Mouse (Mus musculus): ENCODE measurements around the gene Esf1. TPM values are rescaled to one million over a fixed set of nuclear protein-coding genes. Genes with fewer than 3 reads are reported as not detected.

The Esf1 gene
- polyA plus RNA-seq, 1 experiment: 1.9 TPM

DNA sequence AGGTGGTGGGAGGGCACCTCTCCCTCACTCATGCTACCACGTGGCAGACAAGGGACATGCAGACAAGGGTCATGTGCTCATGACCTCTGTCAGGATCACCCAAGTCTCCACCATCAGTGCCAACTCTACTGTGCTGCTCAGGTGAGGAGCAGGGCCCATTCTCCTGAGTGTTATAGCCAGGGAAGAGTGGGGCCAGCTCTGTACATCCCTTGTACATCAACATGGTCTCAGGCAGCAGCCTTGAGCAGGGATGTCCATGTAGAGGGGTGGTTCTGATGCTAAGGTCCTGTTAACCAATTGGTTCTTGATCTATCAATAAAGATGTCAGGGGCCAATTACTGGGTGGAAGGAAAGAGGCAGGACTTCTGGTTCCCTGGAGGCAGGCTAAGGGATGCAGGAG lies 61.4 kb downstream of the Esf1 start:
- TF ChIP-seq POLR2A (IDR thresholded peaks at IDR 0.05; ENCODE audit: control insufficient read depth, low read depth, low read length): no peak
- no peak for TF ChIP-seq CTCF (IDR thresholded peaks at IDR 0.05; ENCODE audit: control insufficient read depth, insufficient read depth, insufficient replicate concordance, low read depth, low read length)
- no peaks in the 10 kb centered on the region for H3K4me1 ChIP-seq (ENCODE audit: control insufficient read depth, insufficient read depth, low read length)

DNA sequence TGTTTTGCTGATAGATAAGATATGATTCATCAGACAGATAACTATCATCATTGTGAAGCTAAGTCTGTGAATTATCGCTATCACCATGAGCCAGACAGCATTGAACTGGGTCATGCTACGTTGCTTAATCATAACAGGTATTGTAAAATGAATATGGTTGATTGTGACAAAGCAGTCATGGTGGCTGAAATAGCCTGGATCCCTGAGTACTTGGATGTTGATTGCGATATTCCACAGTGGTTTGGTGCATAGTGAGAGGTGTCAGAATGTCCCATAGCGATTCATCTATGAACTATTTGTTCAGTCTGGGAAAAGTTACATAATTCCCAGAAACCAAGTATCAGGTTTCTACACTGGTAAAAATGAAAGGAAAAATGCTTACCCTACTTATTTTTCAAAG lies 62.7 kb downstream of the Esf1 start:
- H3K4me3 ChIP-seq (ENCODE audit: control insufficient read depth, low read depth, low read length): no peak overlapping the region
- TF ChIP-seq POLR2A (IDR thresholded peaks at IDR 0.05; ENCODE audit: control insufficient read depth, low read depth, low read length): no peak
- TF ChIP-seq CTCF (IDR thresholded peaks at IDR 0.05; ENCODE audit: control insufficient read depth, insufficient read depth, insufficient replicate concordance, low read depth, low read length): no peak
- H3K27ac ChIP-seq (ENCODE audit: control insufficient read depth, insufficient read depth, low read depth, low read length): no peak overlapping the region
- no peaks in the 10 kb centered on the region for H3K27me3 ChIP-seq (ENCODE audit: control insufficient read depth, insufficient read depth, low read length)
- H3K4me1 ChIP-seq (ENCODE audit: control insufficient read depth, insufficient read depth, low read length): no peaks in the 10 kb centered on the region
- no peaks in the 10 kb centered on the region for H3K36me3 ChIP-seq (ENCODE audit: control insufficient read depth, insufficient read depth, low read length)

More for the DNA sequence above, 61.4 kb downstream of the Esf1 start:
- Histone ChIP-seq H3K27ac (ENCODE audit: control insufficient read depth, insufficient read depth, low read depth, low read length) (no peak overlapping the region), H3K36me3 (ENCODE audit: control insufficient read depth, insufficient read depth, low read length) (no peaks in the 10 kb centered on the region), H3K27me3 (ENCODE audit: control insufficient read depth, insufficient read depth, low read length) (no peaks in the 10 kb centered on the region), H3K4me3 (ENCODE audit: control insufficient read depth, low read depth, low read length) (no peak overlapping the region)

DNA sequence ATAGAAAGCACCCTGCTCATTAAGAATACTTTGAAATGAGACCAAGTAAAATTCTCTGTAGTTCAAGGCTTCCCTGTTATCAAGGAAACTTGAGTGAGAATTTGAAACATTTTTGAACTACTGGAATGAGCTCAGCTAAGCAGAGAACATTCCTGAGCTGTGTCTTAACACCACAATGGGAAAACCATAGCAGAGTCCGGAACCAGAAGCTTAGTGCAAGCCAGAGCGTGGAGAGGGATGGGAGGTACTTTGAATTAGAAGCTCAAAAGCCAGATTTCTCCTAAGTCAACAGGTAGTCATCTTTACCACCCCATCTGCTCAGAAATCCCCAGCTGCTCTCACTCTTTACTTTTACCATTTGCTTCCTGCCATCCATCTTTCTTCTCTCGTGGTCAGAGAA lies 65.4 kb downstream of the Esf1 start:
- Histone ChIP-seq H3K27me3 (ENCODE audit: control insufficient read depth, insufficient read depth, low read length) (no peaks in the 10 kb centered on the region), H3K4me1 (ENCODE audit: control insufficient read depth, insufficient read depth, low read length) (no peaks in the 10 kb centered on the region), H3K36me3 (ENCODE audit: control insufficient read depth, insufficient read depth, low read length) (no peaks in the 10 kb centered on the region), H3K4me3 (ENCODE audit: control insufficient read depth, low read depth, low read length) (no peak overlapping the region), H3K27ac (ENCODE audit: control insufficient read depth, insufficient read depth, low read depth, low read length) (no peak overlapping the region)
- no peak for TF ChIP-seq POLR2A (IDR thresholded peaks at IDR 0.05; ENCODE audit: control insufficient read depth, low read depth, low read length)
- TF ChIP-seq CTCF (IDR thresholded peaks at IDR 0.05; ENCODE audit: control insufficient read depth, insufficient read depth, insufficient replicate concordance, low read depth, low read length): no peak

DNA sequence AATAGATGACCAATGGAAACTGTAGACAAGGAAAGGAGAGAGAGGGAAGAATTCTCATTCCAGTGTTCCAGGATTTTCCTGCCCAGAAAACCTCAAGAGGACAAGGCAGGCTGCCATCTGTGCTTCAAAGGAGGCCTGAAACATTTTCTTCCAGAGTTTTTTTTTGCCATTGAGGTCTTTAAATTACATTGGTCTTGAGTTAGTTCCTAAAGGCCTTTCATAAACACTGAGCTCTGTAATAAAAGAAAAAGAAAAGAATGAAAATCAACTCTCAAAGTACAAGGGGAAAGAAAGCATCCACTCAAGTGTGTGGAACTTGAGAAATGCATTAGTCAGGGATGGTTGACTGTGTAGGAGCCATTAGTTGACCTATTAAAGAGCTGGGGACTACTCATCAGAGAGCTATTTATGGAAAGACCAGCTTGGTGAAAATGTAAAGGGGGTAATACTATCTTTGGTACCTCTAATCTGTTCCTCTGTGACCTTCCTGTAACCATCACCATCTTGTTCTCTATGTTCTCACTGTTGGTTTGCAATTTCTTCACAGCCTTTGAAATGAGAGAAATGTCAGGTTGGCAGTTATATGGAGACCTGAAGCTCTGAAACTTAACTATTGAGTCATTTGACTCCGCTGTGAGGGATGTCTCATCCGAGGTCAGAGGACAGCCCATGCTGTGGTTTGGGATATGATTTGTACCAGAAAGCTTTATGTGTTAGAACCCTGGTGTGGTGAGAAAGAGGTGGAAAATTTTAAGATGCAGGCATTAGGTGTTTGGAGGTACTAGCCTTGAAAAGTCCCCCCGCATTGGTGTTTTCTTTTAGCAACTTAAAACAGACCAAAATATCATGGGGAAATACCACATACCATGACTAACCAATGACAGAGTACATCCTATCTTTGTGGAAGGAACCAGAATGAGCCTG lies 69.6 kb downstream of the Esf1 start:
- peaks cover 4% of the 10 kb centered on the region for H3K4me1 ChIP-seq (ENCODE audit: control insufficient read depth, insufficient read depth, low read length)
- H3K36me3 ChIP-seq (ENCODE audit: control insufficient read depth, insufficient read depth, low read length): no peaks in the 10 kb centered on the region
- no peak overlapping the region for H3K27ac ChIP-seq (ENCODE audit: control insufficient read depth, insufficient read depth, low read depth, low read length)
- H3K27me3 ChIP-seq (ENCODE audit: control insufficient read depth, insufficient read depth, low read length): no peaks in the 10 kb centered on the region
- H3K4me3 ChIP-seq (ENCODE audit: control insufficient read depth, low read depth, low read length): no peak overlapping the region
- TF ChIP-seq POLR2A (IDR thresholded peaks at IDR 0.05; ENCODE audit: control insufficient read depth, low read depth, low read length): no peak
- no peak for TF ChIP-seq CTCF (IDR thresholded peaks at IDR 0.05; ENCODE audit: control insufficient read depth, insufficient read depth, insufficient replicate concordance, low read depth, low read length)

DNA sequence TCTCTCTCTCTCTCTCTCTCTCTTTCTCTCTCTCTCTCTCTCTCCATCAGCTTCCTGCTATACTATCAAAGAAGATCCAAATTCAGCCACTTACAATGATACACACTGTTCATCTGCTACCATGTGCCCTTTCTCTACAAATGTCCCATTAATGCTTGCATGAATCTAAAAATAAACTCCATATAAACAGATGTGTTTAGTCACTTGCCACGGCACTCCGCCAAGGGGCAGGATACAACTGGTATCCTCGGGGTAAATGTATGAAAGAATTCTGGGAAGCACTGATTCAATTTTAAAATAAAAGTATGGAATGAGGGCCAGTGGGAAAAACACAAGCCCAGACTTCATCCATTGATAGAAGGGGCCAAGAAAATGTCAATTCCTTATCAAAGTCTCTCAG lies 70.4 kb downstream of the Esf1 start:
- TF ChIP-seq CTCF (IDR thresholded peaks at IDR 0.05; ENCODE audit: control insufficient read depth, insufficient read depth, insufficient replicate concordance, low read depth, low read length) (no peak), POLR2A (IDR thresholded peaks at IDR 0.05; ENCODE audit: control insufficient read depth, low read depth, low read length) (no peak)
- H3K4me3 ChIP-seq (ENCODE audit: control insufficient read depth, low read depth, low read length): no peak overlapping the region
- no peaks in the 10 kb centered on the region for H3K36me3 ChIP-seq (ENCODE audit: control insufficient read depth, insufficient read depth, low read length)
- H3K27ac ChIP-seq (ENCODE audit: control insufficient read depth, insufficient read depth, low read depth, low read length): no peak overlapping the region
- no peaks in the 10 kb centered on the region for H3K27me3 ChIP-seq (ENCODE audit: control insufficient read depth, insufficient read depth, low read length)
- H3K4me1 ChIP-seq (ENCODE audit: control insufficient read depth, insufficient read depth, low read length): peaks cover 4% of the 10 kb centered on the region

DNA sequence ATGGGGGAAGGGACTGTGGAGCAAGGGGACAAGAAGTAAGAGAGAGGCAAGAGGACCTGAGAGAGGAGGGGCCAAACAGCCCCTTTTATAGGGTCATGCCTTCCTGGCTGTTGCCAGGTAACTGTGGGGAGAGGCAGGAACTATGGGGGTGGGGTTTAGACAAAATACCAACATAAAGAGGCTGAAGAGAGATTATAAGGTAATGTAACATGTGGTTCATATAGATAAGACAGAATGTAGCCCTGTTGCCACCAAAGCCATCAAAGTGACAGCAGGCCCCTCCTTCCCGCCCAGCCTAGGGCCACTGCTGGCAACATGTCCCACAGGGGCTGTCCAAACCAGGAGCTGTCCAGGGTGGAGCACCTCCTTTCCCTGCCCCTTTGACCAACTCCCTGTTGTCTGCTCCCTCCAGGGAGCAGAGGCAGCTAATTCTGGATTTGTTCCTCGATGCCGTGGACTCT lies 73.2 kb downstream of the Esf1 start:
- H3K27ac ChIP-seq (ENCODE audit: control insufficient read depth, insufficient read depth, low read depth, low read length): no peak overlapping the region
- H3K36me3 ChIP-seq (ENCODE audit: control insufficient read depth, insufficient read depth, low read length): no peaks in the 10 kb centered on the region
- no peaks in the 10 kb centered on the region for H3K27me3 ChIP-seq (ENCODE audit: control insufficient read depth, insufficient read depth, low read length)
- H3K4me1 ChIP-seq (ENCODE audit: control insufficient read depth, insufficient read depth, low read length): peaks cover 4% of the 10 kb centered on the region
- TF ChIP-seq CTCF (IDR thresholded peaks at IDR 0.05; ENCODE audit: control insufficient read depth, insufficient read depth, insufficient replicate concordance, low read depth, low read length): no peak
- no peak overlapping the region for H3K4me3 ChIP-seq (ENCODE audit: control insufficient read depth, low read depth, low read length)

DNA sequence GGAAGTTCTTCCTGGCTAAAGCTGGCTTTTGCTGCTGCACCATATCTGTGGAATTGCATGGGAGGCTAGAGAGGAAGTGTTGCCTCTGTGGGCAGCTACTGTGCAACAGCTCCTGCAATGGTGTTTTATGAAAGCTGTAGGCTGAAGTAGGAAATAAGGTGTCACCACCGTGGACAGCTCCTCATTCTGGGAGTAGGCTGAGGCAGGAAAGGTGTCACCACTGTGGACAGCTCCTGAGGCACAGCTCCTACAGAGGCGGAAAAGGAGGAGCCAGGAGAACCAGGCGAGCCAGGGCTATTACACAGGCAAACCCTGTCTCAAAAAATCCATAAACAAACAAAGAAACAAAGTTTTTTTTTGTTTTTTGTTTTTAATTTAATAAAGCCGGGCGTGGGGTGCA lies 74.3 kb downstream of the Esf1 start:
- H3K27me3 ChIP-seq (ENCODE audit: control insufficient read depth, insufficient read depth, low read length): no peaks in the 10 kb centered on the region
- TF ChIP-seq POLR2A (IDR thresholded peaks at IDR 0.05; ENCODE audit: control insufficient read depth, low read depth, low read length): no peak
- no peak for TF ChIP-seq CTCF (IDR thresholded peaks at IDR 0.05; ENCODE audit: control insufficient read depth, insufficient read depth, insufficient replicate concordance, low read depth, low read length)
- no peak overlapping the region for H3K27ac ChIP-seq (ENCODE audit: control insufficient read depth, insufficient read depth, low read depth, low read length)
- H3K36me3 ChIP-seq (ENCODE audit: control insufficient read depth, insufficient read depth, low read length): no peaks in the 10 kb centered on the region
- no peak overlapping the region for H3K4me3 ChIP-seq (ENCODE audit: control insufficient read depth, low read depth, low read length)
- peaks cover 4% of the 10 kb centered on the region for H3K4me1 ChIP-seq (ENCODE audit: control insufficient read depth, insufficient read depth, low read length)
